Mouse (Mus musculus) neural tube, embryonic 14.5 days (tissue): ENCODE measurements around the gene Klk1b4. TPM values are rescaled to one million over a fixed set of nuclear protein-coding genes. Genes with fewer than 3 reads are reported as not detected.

Source experiments
- polyA plus RNA-seq: library from polyadenylated mRNA; unstranded; fragments of >200 nt; fragmentation: Nextera tagmentation; extraction: Ambion mirVana; gene quantifications from 2 replicates; pipeline ENCODE4 v1.2.1, GENCODE M21; 2014

Gene Klk1b4
- polyA plus RNA-seq, 1 experiment from 2014 or later: not detected

Other genes with a start within 250 kb of the Klk1b4 start
- gene Klk1b1, start 240.7 kb upstream of the Klk1b4 start, polyA plus RNA-seq: not detected in 2 replicates
- not detected in 2 replicates for gene Klk1b9, start 231.4 kb upstream of the Klk1b4 start, polyA plus RNA-seq
- not detected in 2 replicates for gene Klk1b11, start 211.6 kb upstream of the Klk1b4 start, polyA plus RNA-seq
- not detected in 2 replicates for gene Klk1b26, start 195.3 kb upstream of the Klk1b4 start, polyA plus RNA-seq
- not detected in 2 replicates for gene Klk1b27, start 155.1 kb upstream of the Klk1b4 start, polyA plus RNA-seq
- gene Klk1b21, start 105.1 kb upstream of the Klk1b4 start, polyA plus RNA-seq: not detected in 2 replicates
- gene Klk1b22, start 94.8 kb upstream of the Klk1b4 start, polyA plus RNA-seq: not detected in 2 replicates
- gene Klk1b16, start 70.7 kb upstream of the Klk1b4 start, polyA plus RNA-seq: not detected in 2 replicates
- not detected in 2 replicates for gene Klk1b24, start 19.2 kb upstream of the Klk1b4 start, polyA plus RNA-seq
- not detected in 2 replicates for gene Klk1b3, start 9.2 kb upstream of the Klk1b4 start, polyA plus RNA-seq
- not detected in 2 replicates for gene Klk1b5, start 8.5 kb downstream of the Klk1b4 start, polyA plus RNA-seq
- not detected in 2 replicates for gene Klk1, start 17.9 kb downstream of the Klk1b4 start, polyA plus RNA-seq
- gene Gm36864, start 28.7 kb downstream of the Klk1b4 start, polyA plus RNA-seq: not detected in 2 replicates
- gene 1700028J19Rik, start 39.3 kb downstream of the Klk1b4 start, polyA plus RNA-seq: 1.5 and 1.6 TPM in 2 replicates
- gene 2410002F23Rik, start 39.3 kb downstream of the Klk1b4 start, polyA plus RNA-seq: 164 and 180 TPM in 2 replicates
- gene Acp4, start 49.9 kb downstream of the Klk1b4 start, polyA plus RNA-seq: not detected in 2 replicates
- gene Gm15517, start 54.0 kb downstream of the Klk1b4 start, polyA plus RNA-seq: not detected in 2 replicates
- gene Clec11a, start 99.5 kb downstream of the Klk1b4 start, polyA plus RNA-seq: 2.8 and 4.6 TPM in 2 replicates
- gene Shank1, start 102.8 kb downstream of the Klk1b4 start, polyA plus RNA-seq: 39.9 and 62.7 TPM in 2 replicates
- 52.7 and 68.4 TPM in 2 replicates for gene Syt3, start 176.7 kb downstream of the Klk1b4 start, polyA plus RNA-seq
- gene 1700008O03Rik, start 178.4 kb downstream of the Klk1b4 start, polyA plus RNA-seq: 2.0 and 2.6 TPM in 2 replicates
- gene Lrrc4b, start 221.6 kb downstream of the Klk1b4 start, polyA plus RNA-seq: 21.9 and 28.1 TPM in 2 replicates